Mouse (Mus musculus) lung, embryonic 14.5 days (tissue): ENCODE results near the gene Ap3s2. TPM values are rescaled to one million over a fixed set of nuclear protein-coding genes. Genes with fewer than 3 reads are reported as not detected.
A peak's percentile ranks its signal among the peaks of the same experiment; 100 is the strongest.

Source experiments
- ATAC-seq: fragments of 200-750 bp; cut with Nextera tagmentation; 2 replicates; pipeline ENCODE4 v1.8.0; 2017; ENCODE audit warnings: mild to moderate bottlenecking, moderate TSS enrichment, moderate library complexity; ENCODE audit not compliant: insufficient read depth
- DNase-seq: peaks from one replicate; pipeline ENCODE4 v3.0.0-alpha.2; 2015
- H3K27ac ChIP-seq: fragments of 300-500 bp; sonication (generic); 2 replicates; pipeline ENCODE4 v1.5.1; 2014; ENCODE audit warnings: low read depth, mild to moderate bottlenecking, moderate library complexity
- H3K27me3 ChIP-seq: fragments of 300-500 bp; sonication (generic); 2 replicates; pipeline ENCODE4 v1.6.1; 2014; ENCODE audit warnings: low read length, control low read depth; ENCODE audit not compliant: insufficient read depth
- H3K36me3 ChIP-seq: fragments of 300-500 bp; sonication (generic); 2 replicates; pipeline ENCODE4 v1.6.1; 2014; ENCODE audit warnings: control low read depth; ENCODE audit not compliant: insufficient read depth
- H3K4me1 ChIP-seq: fragments of 300-500 bp; sonication (generic); 2 replicates; pipeline ENCODE4 v1.6.1; 2014; ENCODE audit warnings: antibody characterized with exemption, control low read depth; ENCODE audit not compliant: insufficient read depth
- H3K4me2 ChIP-seq: fragments of 300-500 bp; sonication (generic); 2 replicates; pipeline ENCODE4 v1.6.1; 2014; ENCODE audit warnings: mild to moderate bottlenecking
- H3K4me3 ChIP-seq: fragments of 300-500 bp; sonication (generic); 2 replicates; pipeline ENCODE4 v1.5.1; 2014; ENCODE audit warnings: low read depth, low read length
- H3K9ac ChIP-seq: fragments of 300-500 bp; sonication (generic); 2 replicates; pipeline ENCODE4 v1.6.1; 2014
- H3K9me3 ChIP-seq: fragments of 300-500 bp; sonication (generic); 2 replicates; pipeline ENCODE4 v1.6.1; 2016; ENCODE audit warnings: low read depth, low read length, control low read depth
- CTCF ChIP-seq: IDR thresholded peaks from 2 replicates; pipeline ENCODE4 v1.5.1; 2016; ENCODE audit warnings: antibody characterized with exemption, low read depth
- whole genome bisulfite sequencing: fragments of 180-500 bp; shearing (Covaris S2); extraction: QIAGEN DNeasy Blood & Tissue Kit; methylation state at CpG from one replicate; pipeline ENCODE4 v1.1.7; 2014; 5-methylcytosine and 5-hydroxymethylcytosine counted together
- polyA plus RNA-seq: library from polyadenylated mRNA; unstranded; fragments of >200 nt; fragmentation: Nextera tagmentation; extraction: Ambion mirVana; gene quantifications from 2 replicates; pipeline ENCODE4 v1.2.1, GENCODE M21; 2014

Ap3s2 gene
- polyA plus RNA-seq, 1 experiment from 2014 or later = 30.6 TPM

DNA sequence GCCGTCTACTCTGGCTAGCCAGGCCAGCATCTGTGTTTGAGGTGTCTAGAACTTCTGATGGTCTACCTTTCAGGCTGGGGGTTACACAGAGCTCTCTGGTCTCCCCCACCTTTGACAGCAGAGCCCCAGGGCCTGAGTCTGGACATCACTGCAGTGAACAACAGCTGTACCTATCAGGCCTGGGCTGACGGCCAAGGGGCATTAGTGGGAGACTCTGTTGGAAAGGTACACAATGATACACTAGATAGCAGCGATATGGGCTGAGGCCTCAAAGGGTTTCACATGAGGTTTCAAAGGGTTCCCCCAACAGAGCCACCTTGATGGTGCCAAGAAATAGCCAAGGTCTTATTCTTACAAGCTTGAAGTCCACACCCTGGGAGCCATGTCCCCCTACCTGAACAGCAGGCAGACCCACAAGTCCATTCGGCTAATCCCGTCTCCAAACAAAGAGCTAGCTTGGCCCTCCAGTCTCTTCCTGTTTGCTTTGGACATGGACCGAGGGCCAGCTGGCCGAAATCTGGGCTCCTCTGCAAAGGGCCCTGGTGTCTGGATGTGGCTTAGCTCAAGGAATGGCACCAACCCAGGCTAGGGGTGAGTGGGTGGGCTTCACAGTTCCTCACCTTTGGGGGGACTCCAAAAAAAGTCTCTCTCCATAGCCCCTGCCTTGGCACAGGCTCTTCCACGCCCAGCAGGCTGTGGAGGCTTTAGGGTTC lies 76.2 kb downstream of the Ap3s2 start:
- Histone ChIP-seq H3K9me3 (no peaks in the 10 kb centered on the region), H3K9ac (no peak overlapping the region), H3K4me1 (no peaks in the 10 kb centered on the region; the same call in 1 of the 2 replicates), H3K36me3 (no peaks in the 10 kb centered on the region), H3K4me3 (no peak overlapping the region), H3K27ac (no peak overlapping the region), H3K27me3 (peaks cover 6% of the 10 kb centered on the region; the same call in 1 of the 2 replicates), H3K4me2 (no peak overlapping the region)
- no peak for TF ChIP-seq CTCF
- 69% methylated on average over 8 of the region's 8 CpGs for WGBS
- ATAC-seq (no peak), DNase-seq (no peak)

DNA sequence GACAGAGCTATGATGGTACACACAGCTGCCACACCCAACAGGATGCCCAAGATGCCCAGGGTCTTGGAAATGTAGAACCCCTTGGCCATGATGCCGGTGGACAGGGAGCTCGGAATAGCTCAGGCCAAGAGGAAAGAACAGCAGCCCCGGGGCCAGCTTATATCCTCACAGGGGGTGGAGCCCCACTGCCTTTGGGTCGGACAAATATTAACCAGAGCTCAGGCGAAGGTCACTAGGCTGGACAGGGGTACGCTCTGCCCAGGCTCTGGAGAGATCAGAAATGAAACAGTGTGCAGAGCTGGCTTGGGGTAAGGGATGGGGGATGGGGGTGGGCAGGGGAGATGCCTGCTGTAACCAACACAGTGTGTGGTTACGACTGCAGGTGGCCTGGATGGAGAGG lies 78.3 kb downstream of the Ap3s2 start:
- no peak overlapping the region for H3K9ac ChIP-seq
- H3K27ac ChIP-seq = no peak overlapping the region
- no peaks in the 10 kb centered on the region for H3K9me3 ChIP-seq
- H3K36me3 ChIP-seq = no peaks in the 10 kb centered on the region
- peaks cover 4% of the 10 kb centered on the region; the same call in 1 of the 2 replicates for H3K27me3 ChIP-seq
- no peak for TF ChIP-seq CTCF
- H3K4me2 ChIP-seq = no peak overlapping the region
- no peaks in the 10 kb centered on the region; the same call in 1 of the 2 replicates for H3K4me1 ChIP-seq
- ATAC-seq (no peak), DNase-seq (no peak)
- 46% methylated on average over 7 of the region's 7 CpGs for WGBS
- no peak overlapping the region for H3K4me3 ChIP-seq

DNA sequence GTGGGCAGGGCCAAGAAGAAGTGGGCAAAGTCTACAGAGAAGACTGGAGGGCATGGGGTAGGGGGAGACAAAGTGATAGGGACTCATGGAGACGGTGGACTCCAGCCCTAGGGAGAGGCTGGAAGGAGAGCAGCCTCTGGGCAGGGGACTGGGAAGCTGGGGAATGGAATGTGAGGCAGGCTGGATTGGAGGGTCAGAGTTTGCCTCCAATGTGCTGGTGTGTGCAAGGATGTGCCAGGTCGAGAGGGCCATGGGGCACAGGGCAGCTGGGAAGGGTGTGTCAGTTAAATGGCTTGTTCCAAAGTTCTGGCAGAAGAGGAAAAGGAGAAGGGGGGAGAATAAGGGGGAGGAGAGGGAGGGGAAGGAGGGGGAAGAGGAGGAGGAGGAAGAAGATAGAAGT lies 83.2 kb downstream of the Ap3s2 start:
- H3K9ac ChIP-seq = no peak overlapping the region
- 33% methylated on average over 2 of the region's 2 CpGs for WGBS
- H3K4me3 ChIP-seq = no peak overlapping the region
- H3K4me2 ChIP-seq = no peak overlapping the region
- DNase-seq = no peak
- no peaks in the 10 kb centered on the region for H3K27me3 ChIP-seq
- no peaks in the 10 kb centered on the region for H3K9me3 ChIP-seq
- H3K27ac ChIP-seq = no peak overlapping the region
- no peak for ATAC-seq
- H3K36me3 ChIP-seq = no peaks in the 10 kb centered on the region
- no peak for TF ChIP-seq CTCF
- H3K4me1 ChIP-seq = no peaks in the 10 kb centered on the region

DNA sequence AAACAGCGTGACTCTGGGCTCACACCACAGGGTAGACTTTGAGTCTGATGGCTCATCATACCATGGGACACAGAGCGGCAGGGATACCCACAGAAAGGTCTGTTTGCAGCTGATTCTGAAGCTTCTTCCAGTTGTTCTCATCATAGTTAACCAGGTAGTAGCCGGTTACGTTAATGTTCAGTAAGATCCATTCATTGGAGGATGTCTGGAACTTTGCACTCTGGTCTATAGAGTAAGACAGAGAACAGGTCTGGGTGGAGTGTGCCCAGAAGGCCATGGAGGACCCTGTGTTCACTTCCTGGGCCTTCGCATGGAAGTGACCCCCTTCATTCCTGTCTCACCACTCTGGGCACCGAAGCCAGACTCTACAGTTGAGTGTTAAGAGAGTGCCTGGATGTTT lies 85.3 kb downstream of the Ap3s2 start:
- whole genome bisulfite sequencing = 96% methylated on average over 6 of the region's 6 CpGs
- Histone ChIP-seq H3K4me1 (no peaks in the 10 kb centered on the region), H3K36me3 (no peaks in the 10 kb centered on the region), H3K4me3 (no peak overlapping the region), H3K4me2 (no peak overlapping the region), H3K27ac (no peak overlapping the region), H3K9ac (no peak overlapping the region), H3K27me3 (no peaks in the 10 kb centered on the region), H3K9me3 (no peaks in the 10 kb centered on the region)
- no peak for DNase-seq
- no peak for TF ChIP-seq CTCF
- ATAC-seq = no peak

DNA sequence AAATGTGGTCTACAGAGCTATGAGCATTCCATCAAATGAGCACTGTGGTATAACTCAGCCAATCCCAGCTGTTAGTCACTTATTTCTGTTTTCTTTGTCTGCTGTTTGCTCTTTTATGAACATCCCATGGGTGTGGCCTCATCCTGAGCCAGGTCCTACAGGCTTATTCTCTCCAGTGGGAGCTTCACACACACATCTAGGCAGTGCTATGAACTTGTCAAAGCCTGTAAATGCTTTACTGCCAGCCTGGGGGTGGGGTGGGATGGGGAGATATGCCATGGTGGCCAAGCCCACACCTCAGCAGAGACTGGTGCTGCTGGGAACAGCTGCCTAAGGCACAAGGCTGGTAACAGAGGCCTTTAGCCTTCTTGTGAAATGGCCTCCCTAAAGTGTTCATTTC lies 87.5 kb downstream of the Ap3s2 start:
- no peak for TF ChIP-seq CTCF

DNA sequence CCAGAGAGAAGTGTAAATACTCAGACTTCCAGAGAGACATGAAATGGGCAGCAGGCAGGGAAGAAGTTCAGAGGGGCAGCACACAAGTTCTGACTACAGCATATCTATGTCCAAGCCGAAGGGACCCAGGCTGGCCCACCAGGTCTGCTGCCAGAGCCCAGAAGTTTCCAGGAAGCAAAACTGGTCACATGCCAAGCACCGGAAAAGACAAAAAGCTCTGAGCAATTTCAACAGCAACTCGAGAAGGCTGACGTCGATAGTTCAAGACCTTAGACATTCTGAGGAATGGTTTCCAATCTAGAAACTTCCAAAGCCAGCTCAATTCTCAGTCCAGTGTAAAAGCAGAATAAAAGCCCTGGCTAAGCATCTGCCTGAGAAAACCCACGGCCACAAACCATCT lies 88.9 kb downstream of the Ap3s2 start:
- H3K4me2 ChIP-seq = no peak overlapping the region
- DNase-seq (peak; percentile 60), ATAC-seq (no peak)
- H3K4me3 ChIP-seq = no peak overlapping the region
- peak overlapping the region; percentile 27; the same call in 1 of the 2 replicates for H3K27ac ChIP-seq
- no peak overlapping the region for H3K9ac ChIP-seq
- TF ChIP-seq CTCF = no peak
- 40% methylated on average over 6 of the region's 6 CpGs for WGBS
- no peaks in the 10 kb centered on the region for H3K4me1 ChIP-seq
- H3K36me3 ChIP-seq = no peaks in the 10 kb centered on the region
- H3K27me3 ChIP-seq = no peaks in the 10 kb centered on the region
- H3K9me3 ChIP-seq = no peaks in the 10 kb centered on the region

More for the DNA sequence above, 87.5 kb downstream of the Ap3s2 start:
- Histone ChIP-seq H3K4me3 (no peak overlapping the region), H3K27me3 (no peaks in the 10 kb centered on the region), H3K27ac (no peak overlapping the region), H3K36me3 (no peaks in the 10 kb centered on the region), H3K4me2 (no peak overlapping the region), H3K9me3 (no peaks in the 10 kb centered on the region), H3K4me1 (no peaks in the 10 kb centered on the region), H3K9ac (no peak overlapping the region)
- DNase-seq (no peak), ATAC-seq (no peak)

DNA sequence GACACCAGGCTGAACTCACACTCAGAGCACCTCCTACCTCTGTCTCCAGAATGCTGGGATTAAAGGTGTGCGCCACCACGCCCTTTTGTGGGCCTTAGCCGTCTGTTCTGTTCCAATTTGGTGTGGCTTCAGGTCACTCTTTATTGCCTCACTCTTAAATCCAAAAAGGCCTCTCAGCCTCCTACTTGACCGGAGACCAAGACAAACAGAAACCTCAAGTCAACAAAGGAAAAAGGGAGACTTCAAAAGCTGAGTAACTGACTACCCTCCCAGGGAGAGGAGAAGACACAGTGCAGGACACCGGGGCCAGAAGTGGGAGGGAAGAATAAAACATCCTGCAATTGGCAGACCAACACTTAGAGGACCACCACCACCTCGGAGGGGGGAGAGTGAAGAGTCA lies 89.3 kb downstream of the Ap3s2 start:
- TF ChIP-seq CTCF = no peak
- H3K27ac ChIP-seq = peak overlapping the region; percentile 27; the same call in 1 of the 2 replicates
- no peak overlapping the region for H3K4me3 ChIP-seq
- H3K4me2 ChIP-seq = no peak overlapping the region
- no peaks in the 10 kb centered on the region for H3K4me1 ChIP-seq
- ATAC-seq (no peak), DNase-seq (no peak)
- H3K27me3 ChIP-seq = no peaks in the 10 kb centered on the region
- 56% methylated on average over 6 of the region's 6 CpGs for WGBS
- no peak overlapping the region for H3K9ac ChIP-seq
- no peaks in the 10 kb centered on the region for H3K9me3 ChIP-seq
- H3K36me3 ChIP-seq = no peaks in the 10 kb centered on the region
